Mouse (Mus musculus) myocyte (in vitro differentiated cells): ENCODE results near the gene Dnah8.

Experiments
- CEBPB ChIP-seq: IDR thresholded peaks from 2 replicates; pipeline ENCODE4 v1.6.1; 2011; ENCODE audit warnings: mild to moderate bottlenecking, moderate library complexity; ENCODE audit not compliant: poor library complexity, insufficient read depth, severe bottlenecking
- POLR2A ChIP-seq: IDR thresholded peaks from one replicate; pipeline ENCODE4 v1.6.1; 2011; ENCODE audit warnings: low read depth, mild to moderate bottlenecking, control low read depth, moderate library complexity; ENCODE audit not compliant: insufficient read length
- USF1 ChIP-seq: IDR thresholded peaks from one replicate; pipeline ENCODE4 v1.6.1; 2011; ENCODE audit warnings: low read depth, mild to moderate bottlenecking, control low read depth, moderate library complexity

- TF ChIP-seq POLR2A: no peak
- TF ChIP-seq USF1: no peak
- TF ChIP-seq CEBPB: no peak
Measured at GRCm38 (mm10) chr17:30800261-30800985, 176.3 kb downstream of the Dnah8 start.
